Mouse (Mus musculus): ENCODE results near the gene Soat1. TPM values are rescaled to one million over a fixed set of nuclear protein-coding genes. Genes with fewer than 3 reads are reported as not detected.

The Soat1 gene
- polyA plus RNA-seq, 1 experiment from 2014 or later, result 54.0 TPM

GRCm38 (mm10) chr1:156445049-156445448 is 29.1 kb downstream of the Soat1 start:
- no peak overlapping the region for H3K9ac ChIP-seq (ENCODE audit: low read depth, low read length)
- no peaks in the 10 kb centered on the region for H3K27me3 ChIP-seq (ENCODE audit: control insufficient read depth, insufficient read depth, low read length)
- 98% methylated on average over 1 of the region's 1 CpGs for WGBS
- peaks cover 22% of the 10 kb centered on the region; the same call in 1 of the 2 replicates for H3K36me3 ChIP-seq (ENCODE audit: control insufficient read depth, insufficient read depth, low read length)
- H3K27ac ChIP-seq (ENCODE audit: low read depth, low read length), result no peak overlapping the region
- no peak overlapping the region for H3K4me2 ChIP-seq (replicated peaks; ENCODE audit: low read depth, low read length)
- ATAC-seq (ENCODE audit: low FRiP score, low TSS enrichment), result no peak
- no peaks in the 10 kb centered on the region for H3K9me3 ChIP-seq (ENCODE audit: control insufficient read depth, low read length)
- no peak overlapping the region for H3K4me3 ChIP-seq (ENCODE audit: low read length)
- no peaks in the 10 kb centered on the region for H3K4me1 ChIP-seq (ENCODE audit: control insufficient read depth, insufficient read depth, low read length)

DNA sequence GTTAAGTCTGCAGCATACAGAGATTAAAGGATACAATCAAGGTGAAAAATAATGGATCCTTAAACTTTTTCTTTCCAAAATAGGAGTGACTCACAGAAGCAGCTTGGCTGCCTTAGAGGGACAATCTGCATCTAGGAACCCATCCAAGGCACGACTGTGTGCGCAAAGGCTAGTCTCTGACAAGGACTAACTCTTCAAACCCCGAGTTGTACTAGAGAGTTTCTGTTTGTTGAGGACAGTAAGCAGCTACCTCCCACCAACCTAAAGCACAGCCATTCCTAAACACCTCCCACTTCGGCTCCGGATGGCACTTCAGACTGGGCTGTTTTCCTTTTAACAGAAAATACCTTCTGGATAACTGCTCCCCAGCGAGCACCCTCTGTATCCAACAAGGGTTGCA is 31.4 kb downstream of the Soat1 start:
- no peak overlapping the region for H3K27ac ChIP-seq (ENCODE audit: low read depth, low read length)
- H3K27me3 ChIP-seq (ENCODE audit: control insufficient read depth, insufficient read depth, low read length), result no peaks in the 10 kb centered on the region
- H3K4me1 ChIP-seq (ENCODE audit: control insufficient read depth, insufficient read depth, low read length), result no peaks in the 10 kb centered on the region
- 87% methylated on average over 6 of the region's 6 CpGs for WGBS
- H3K9me3 ChIP-seq (ENCODE audit: control insufficient read depth, low read length), result no peaks in the 10 kb centered on the region
- no peak for ATAC-seq (ENCODE audit: low FRiP score, low TSS enrichment)
- H3K9ac ChIP-seq (ENCODE audit: low read depth, low read length), result no peak overlapping the region
- H3K4me2 ChIP-seq (replicated peaks; ENCODE audit: low read depth, low read length), result no peak overlapping the region
- peaks cover 42% of the 10 kb centered on the region for H3K36me3 ChIP-seq (ENCODE audit: control insufficient read depth, insufficient read depth, low read length)
- no peak overlapping the region for H3K4me3 ChIP-seq (ENCODE audit: low read length)

GRCm38 (mm10) chr1:156442266-156442665 is 31.9 kb downstream of the Soat1 start:
- Histone ChIP-seq H3K9me3 (ENCODE audit: control insufficient read depth, low read length) (no peaks in the 10 kb centered on the region), H3K4me3 (ENCODE audit: low read length) (no peak overlapping the region), H3K27ac (ENCODE audit: low read depth, low read length) (no peak overlapping the region), H3K36me3 (ENCODE audit: control insufficient read depth, insufficient read depth, low read length) (peaks cover 47% of the 10 kb centered on the region), H3K27me3 (ENCODE audit: control insufficient read depth, insufficient read depth, low read length) (no peaks in the 10 kb centered on the region), H3K4me1 (ENCODE audit: control insufficient read depth, insufficient read depth, low read length) (no peaks in the 10 kb centered on the region), H3K4me2 (replicated peaks; ENCODE audit: low read depth, low read length) (no peak overlapping the region), H3K9ac (ENCODE audit: low read depth, low read length) (no peak overlapping the region)
- no peak for ATAC-seq (ENCODE audit: low FRiP score, low TSS enrichment)
- WGBS, result 94% methylated on average over 12 of the region's 12 CpGs

DNA sequence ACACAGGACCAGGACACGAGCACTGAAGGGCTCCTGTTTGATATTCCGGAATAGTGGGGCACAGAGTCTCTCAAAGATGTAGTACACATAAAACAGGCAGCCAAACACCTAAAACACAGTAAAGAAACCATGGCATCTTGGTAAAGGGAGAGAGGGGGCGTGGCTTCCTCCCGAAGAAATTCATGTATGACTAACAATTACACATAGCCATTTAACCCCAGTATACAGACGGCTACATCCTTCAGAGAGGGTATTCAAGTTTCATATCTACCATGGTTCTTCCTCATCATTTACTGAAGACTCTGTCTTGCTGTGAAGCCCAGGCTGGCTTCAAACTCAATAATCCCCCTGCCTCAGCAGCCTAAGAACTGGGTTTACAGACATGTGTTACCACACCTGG is 36.4 kb downstream of the Soat1 start:
- Histone ChIP-seq H3K4me3 (ENCODE audit: low read length) (no peak overlapping the region), H3K4me1 (ENCODE audit: control insufficient read depth, insufficient read depth, low read length) (no peaks in the 10 kb centered on the region), H3K9me3 (ENCODE audit: control insufficient read depth, low read length) (no peaks in the 10 kb centered on the region), H3K27ac (ENCODE audit: low read depth, low read length) (no peak overlapping the region), H3K36me3 (ENCODE audit: control insufficient read depth, insufficient read depth, low read length) (peaks cover 72% of the 10 kb centered on the region), H3K4me2 (replicated peaks; ENCODE audit: low read depth, low read length) (no peak overlapping the region), H3K9ac (ENCODE audit: low read depth, low read length) (no peak overlapping the region), H3K27me3 (ENCODE audit: control insufficient read depth, insufficient read depth, low read length) (no peaks in the 10 kb centered on the region)
- ATAC-seq (ENCODE audit: low FRiP score, low TSS enrichment), result no peak
- WGBS, result 93% methylated on average over 5 of the region's 5 CpGs

GRCm38 (mm10) chr1:156437016-156437708 is 37.0 kb downstream of the Soat1 start:
- ATAC-seq (ENCODE audit: low FRiP score, low TSS enrichment), result no peak
- H3K4me3 ChIP-seq (ENCODE audit: low read length), result no peak overlapping the region
- no peaks in the 10 kb centered on the region for H3K27me3 ChIP-seq (ENCODE audit: control insufficient read depth, insufficient read depth, low read length)

GRCm38 (mm10) chr1:156433497-156433896 is 40.6 kb downstream of the Soat1 start:
- ATAC-seq (ENCODE audit: low FRiP score, low TSS enrichment), result no peak
- H3K9me3 ChIP-seq (ENCODE audit: control insufficient read depth, low read length), result no peaks in the 10 kb centered on the region
- no peak overlapping the region for H3K4me3 ChIP-seq (ENCODE audit: low read length)
- H3K9ac ChIP-seq (ENCODE audit: low read depth, low read length), result no peak overlapping the region
- no peak overlapping the region for H3K4me2 ChIP-seq (replicated peaks; ENCODE audit: low read depth, low read length)
- H3K4me1 ChIP-seq (ENCODE audit: control insufficient read depth, insufficient read depth, low read length), result no peaks in the 10 kb centered on the region
- peaks cover 67% of the 10 kb centered on the region for H3K36me3 ChIP-seq (ENCODE audit: control insufficient read depth, insufficient read depth, low read length)
- WGBS, result 92% methylated on average over 3 of the region's 3 CpGs
- H3K27ac ChIP-seq (ENCODE audit: low read depth, low read length), result no peak overlapping the region
- no peaks in the 10 kb centered on the region for H3K27me3 ChIP-seq (ENCODE audit: control insufficient read depth, insufficient read depth, low read length)

More at GRCm38 (mm10) chr1:156437016-156437708, 37.0 kb downstream of the Soat1 start:
- H3K27ac ChIP-seq (ENCODE audit: low read depth, low read length), result no peak overlapping the region
- H3K36me3 ChIP-seq (ENCODE audit: control insufficient read depth, insufficient read depth, low read length), result peaks cover 77% of the 10 kb centered on the region
- H3K9ac ChIP-seq (ENCODE audit: low read depth, low read length), result no peak overlapping the region
- no peaks in the 10 kb centered on the region for H3K9me3 ChIP-seq (ENCODE audit: control insufficient read depth, low read length)
- WGBS, result 95% methylated on average over 8 of the region's 8 CpGs
- H3K4me2 ChIP-seq (replicated peaks; ENCODE audit: low read depth, low read length), result no peak overlapping the region
- no peaks in the 10 kb centered on the region for H3K4me1 ChIP-seq (ENCODE audit: control insufficient read depth, insufficient read depth, low read length)

GRCm38 (mm10) chr1:156432498-156432897 is 41.6 kb downstream of the Soat1 start:
- no peak overlapping the region for H3K9ac ChIP-seq (ENCODE audit: low read depth, low read length)
- H3K4me1 ChIP-seq (ENCODE audit: control insufficient read depth, insufficient read depth, low read length), result no peaks in the 10 kb centered on the region
- ATAC-seq (ENCODE audit: low FRiP score, low TSS enrichment), result no peak
- WGBS, result 76% methylated on average over 10 of the region's 10 CpGs
- H3K27ac ChIP-seq (ENCODE audit: low read depth, low read length), result no peak overlapping the region
- no peaks in the 10 kb centered on the region for H3K27me3 ChIP-seq (ENCODE audit: control insufficient read depth, insufficient read depth, low read length)
- H3K4me3 ChIP-seq (ENCODE audit: low read length), result no peak overlapping the region
- peaks cover 58% of the 10 kb centered on the region for H3K36me3 ChIP-seq (ENCODE audit: control insufficient read depth, insufficient read depth, low read length)
- H3K9me3 ChIP-seq (ENCODE audit: control insufficient read depth, low read length), result no peaks in the 10 kb centered on the region
- H3K4me2 ChIP-seq (replicated peaks; ENCODE audit: low read depth, low read length), result no peak overlapping the region

DNA sequence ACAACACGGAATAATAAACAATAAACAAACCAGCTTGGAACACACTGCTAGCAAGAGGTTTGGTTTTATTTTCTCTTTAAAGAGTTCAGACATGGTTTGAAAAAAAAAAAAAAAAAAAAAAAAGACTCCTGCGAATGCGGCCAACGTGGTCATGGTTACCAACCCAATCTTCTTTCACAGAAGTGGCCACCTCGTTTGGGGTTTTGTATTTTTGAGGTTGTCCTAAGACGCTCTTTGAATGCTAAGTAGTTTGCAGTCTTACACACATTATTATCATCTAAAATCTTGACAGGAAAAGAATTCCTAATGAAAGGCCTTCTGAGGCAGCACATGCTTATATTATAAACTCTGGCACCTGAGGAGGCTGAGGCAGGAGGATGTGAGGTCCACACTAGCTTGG is 45.7 kb downstream of the Soat1 start:
- peaks cover 30% of the 10 kb centered on the region for H3K36me3 ChIP-seq (ENCODE audit: control insufficient read depth, insufficient read depth, low read length)
- ATAC-seq (ENCODE audit: low FRiP score, low TSS enrichment), result no peak

DNA sequence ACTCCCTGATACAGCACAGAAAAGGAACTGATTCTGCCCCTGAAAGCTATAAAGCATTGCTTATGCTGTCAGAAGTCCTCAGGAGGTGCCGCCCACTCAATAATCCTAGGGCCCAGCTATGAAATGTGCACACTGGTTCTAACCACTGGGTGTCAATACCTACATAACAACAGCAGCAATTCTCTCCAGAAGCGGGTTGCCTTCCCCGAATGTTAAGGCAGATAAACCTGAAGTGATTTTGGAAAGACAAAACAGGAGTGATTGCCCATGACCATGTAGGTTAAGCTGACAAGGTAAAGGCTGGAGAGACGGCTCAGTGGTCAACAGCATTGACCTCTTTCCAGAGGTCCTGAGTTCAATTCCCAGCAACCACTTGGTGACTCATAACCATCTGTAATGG is 48.4 kb downstream of the Soat1 start:
- Histone ChIP-seq H3K4me3 (ENCODE audit: low read length) (no peak overlapping the region), H3K36me3 (ENCODE audit: control insufficient read depth, insufficient read depth, low read length) (peaks cover 9% of the 10 kb centered on the region; the same call in 1 of the 2 replicates), H3K27ac (ENCODE audit: low read depth, low read length) (no peak overlapping the region), H3K9ac (ENCODE audit: low read depth, low read length) (no peak overlapping the region), H3K4me1 (ENCODE audit: control insufficient read depth, insufficient read depth, low read length) (no peaks in the 10 kb centered on the region), H3K9me3 (ENCODE audit: control insufficient read depth, low read length) (no peaks in the 10 kb centered on the region), H3K4me2 (replicated peaks; ENCODE audit: low read depth, low read length) (no peak overlapping the region), H3K27me3 (ENCODE audit: control insufficient read depth, insufficient read depth, low read length) (no peaks in the 10 kb centered on the region)
- no peak for ATAC-seq (ENCODE audit: low FRiP score, low TSS enrichment)
- WGBS, result 92% methylated on average over 4 of the region's 4 CpGs

More for the DNA sequence above, 45.7 kb downstream of the Soat1 start:
- Histone ChIP-seq H3K27ac (ENCODE audit: low read depth, low read length) (no peak overlapping the region), H3K4me2 (replicated peaks; ENCODE audit: low read depth, low read length) (no peak overlapping the region), H3K4me1 (ENCODE audit: control insufficient read depth, insufficient read depth, low read length) (no peaks in the 10 kb centered on the region), H3K4me3 (ENCODE audit: low read length) (no peak overlapping the region), H3K9me3 (ENCODE audit: control insufficient read depth, low read length) (no peaks in the 10 kb centered on the region), H3K9ac (ENCODE audit: low read depth, low read length) (no peak overlapping the region), H3K27me3 (ENCODE audit: control insufficient read depth, insufficient read depth, low read length) (no peaks in the 10 kb centered on the region)
- 92% methylated on average over 6 of the region's 6 CpGs for WGBS
